ENCODE assay signal across 23 mouse cellular contexts in genomic region chr10:95409149-95409548, GRCm38 (mm10). TPM values are rescaled to one million over a fixed set of nuclear protein-coding genes. Genes with fewer than 3 reads are reported as not detected.
DNase-seq lines count a peak whose midpoint lies in the region; ATAC-seq and TF ChIP-seq lines count a peak whose summit lies in the region.
"Had no signal": no experiment of that assay in that cellular context is flagged by ENCODE, and none has a peak within 500 bp of the region (broad histone marks: within the 10 kb centered on the region; RNA-seq: fewer than 3 reads in every experiment).

No protein-coding gene starts in this region.

- no peak for TF ChIP-seq POLR2A in heart, adult 2 months (IDR thresholded peaks at IDR 0.05; ENCODE audit: insufficient read depth, low read depth, low read length)

- no peak for ATAC-seq in midbrain, embryonic 11.5 days (ENCODE audit: low FRiP score)
- ATAC-seq in midbrain, postnatal 0 days (ENCODE audit: low FRiP score) = no peak
- ATAC-seq in intestine, postnatal 0 days = no peak
- no peak for ATAC-seq in megakaryocyte, adult 5-6 weeks (ENCODE audit: poor library complexity, severe bottlenecking)
- ATAC-seq: activated CD4-positive, CD25-positive, alpha-beta regulatory T cell, adult 4 months; CD4-positive, CD25-positive, alpha-beta regulatory T cell, adult 4 months; forebrain, embryonic 13.5 days; forebrain, embryonic 15.5 days; forebrain, postnatal 0 days; Patski had no signal

- H3K9me3 ChIP-seq in midbrain, embryonic 11.5 days (ENCODE audit: control insufficient read depth, low read length) = no peaks in the 10 kb centered on the region
- H3K9me3 ChIP-seq in midbrain, postnatal 0 days (ENCODE audit: low read length) = no peaks in the 10 kb centered on the region
- no peaks in the 10 kb centered on the region for H3K9me3 ChIP-seq in intestine, postnatal 0 days (ENCODE audit: control insufficient read depth)
- H3K9me3 ChIP-seq: embryonic facial prominence, embryonic 13.5 days; forebrain, embryonic 13.5 days; forebrain, embryonic 15.5 days; G1E had no signal

- H3K9ac ChIP-seq in heart, adult 2 months (ENCODE audit: low read depth, low read length) = no peak overlapping the region
- no peak overlapping the region for H3K9ac ChIP-seq in midbrain, embryonic 11.5 days (ENCODE audit: low read length)
- no peak overlapping the region for H3K9ac ChIP-seq in midbrain, postnatal 0 days (replicated peaks; ENCODE audit: low read length, poor library complexity, severe bottlenecking)
- H3K9ac ChIP-seq in intestine, postnatal 0 days (ENCODE audit: low read depth, low read length) = no peak overlapping the region
- H3K9ac ChIP-seq: embryonic facial prominence, embryonic 13.5 days; forebrain, embryonic 13.5 days; forebrain, embryonic 15.5 days; forebrain, postnatal 0 days had no signal

- H3K4me2 ChIP-seq in midbrain, embryonic 11.5 days = no peak overlapping the region
- H3K4me2 ChIP-seq in midbrain, postnatal 0 days (ENCODE audit: low read depth, low read length, poor library complexity, severe bottlenecking) = no peak overlapping the region
- peak overlapping the region; percentile 61 for H3K4me2 ChIP-seq in intestine, postnatal 0 days (replicated peaks; ENCODE audit: low read depth)
- H3K4me2 ChIP-seq: embryonic facial prominence, embryonic 13.5 days; forebrain, embryonic 13.5 days; forebrain, embryonic 15.5 days had no signal

- peaks cover 42% of the 10 kb centered on the region for H3K36me3 ChIP-seq in heart, adult 2 months (ENCODE audit: control insufficient read depth, insufficient read depth, low read length)
- H3K36me3 ChIP-seq in midbrain, embryonic 11.5 days (ENCODE audit: control insufficient read depth, insufficient read depth, low read length) = no peaks in the 10 kb centered on the region
- no peaks in the 10 kb centered on the region for H3K36me3 ChIP-seq in midbrain, postnatal 0 days (ENCODE audit: insufficient read depth, low read length)
- H3K36me3 ChIP-seq in intestine, postnatal 0 days (ENCODE audit: control insufficient read depth, insufficient read depth) = peaks cover 26% of the 10 kb centered on the region; the same call in 1 of the 2 replicates
- H3K36me3 ChIP-seq: forebrain, embryonic 15.5 days had no signal

- 71% methylated on average over 7 of the region's 7 CpGs for WGBS in heart, adult 2 months
- 86% methylated on average over 7 of the region's 7 CpGs for WGBS in midbrain, embryonic 11.5 days
- 89% methylated on average over 7 of the region's 7 CpGs for WGBS in midbrain, postnatal 0 days
- WGBS in intestine, postnatal 0 days = 81% methylated on average over 7 of the region's 7 CpGs

- H3K4me3 ChIP-seq in heart, adult 2 months = no peak overlapping the region
- no peak overlapping the region for H3K4me3 ChIP-seq in midbrain, embryonic 11.5 days (ENCODE audit: low read depth, low read length)
- no peak overlapping the region for H3K4me3 ChIP-seq in midbrain, postnatal 0 days (ENCODE audit: low read depth, low read length)
- no peak overlapping the region for H3K4me3 ChIP-seq in intestine, postnatal 0 days (ENCODE audit: low read depth, low read length)
- H3K4me3 ChIP-seq: embryonic facial prominence, embryonic 13.5 days; forebrain, embryonic 13.5 days; forebrain, embryonic 15.5 days had no signal

- intact Hi-C loops in heart, adult 2 months (cut with DNase I) = no loop called here

- no peaks in the 10 kb centered on the region for H3K27me3 ChIP-seq in heart, adult 2 months (ENCODE audit: control insufficient read depth, insufficient read depth, low read length)
- H3K27me3 ChIP-seq in midbrain, embryonic 11.5 days (ENCODE audit: control insufficient read depth, insufficient read depth, low read length) = peaks cover 4% of the 10 kb centered on the region
- H3K27me3 ChIP-seq in midbrain, postnatal 0 days (ENCODE audit: insufficient read depth, low read length) = no peaks in the 10 kb centered on the region
- H3K27me3 ChIP-seq in intestine, postnatal 0 days (replicated peaks; ENCODE audit: control insufficient read depth, insufficient read depth, low read length) = no peaks in the 10 kb centered on the region
- H3K27me3 ChIP-seq: CH12.LX; forebrain, embryonic 15.5 days; Patski had no signal

- H3K27ac ChIP-seq in heart, adult 2 months = peak overlapping the region; percentile 58
- no peak overlapping the region for H3K27ac ChIP-seq in midbrain, embryonic 11.5 days (ENCODE audit: low read depth, low read length)
- no peak overlapping the region for H3K27ac ChIP-seq in midbrain, postnatal 0 days (ENCODE audit: low read depth, low read length)
- no peak overlapping the region for H3K27ac ChIP-seq in intestine, postnatal 0 days (ENCODE audit: low read depth, low read length)
- H3K27ac ChIP-seq: embryonic facial prominence, embryonic 13.5 days; forebrain, embryonic 13.5 days; forebrain, embryonic 15.5 days had no signal

- H3K4me1 ChIP-seq in heart, adult 2 months (ENCODE audit: control insufficient read depth, insufficient read depth, low read length) = peaks cover 11% of the 10 kb centered on the region
- 0 out of 2 replicates have a peak, but pooled peaks cover 2% of the 10 kb centered on the region for H3K4me1 ChIP-seq in midbrain, embryonic 11.5 days (ENCODE audit: control insufficient read depth, insufficient read depth, low read length)
- H3K4me1 ChIP-seq in midbrain, postnatal 0 days (ENCODE audit: insufficient read depth, low read length) = no peaks in the 10 kb centered on the region
- 0 out of 2 replicates have a peak, but pooled peaks cover 7% of the 10 kb centered on the region for H3K4me1 ChIP-seq in intestine, postnatal 0 days (replicated peaks; ENCODE audit: control insufficient read depth, insufficient read depth, low read length)

- no peak for DNase-seq in heart, adult 2 months
- DNase-seq in heart, adult 11 months = no peak
- peak; percentile 78 for DNase-seq in midbrain, embryonic 11.5 days (ENCODE audit: low spot score, missing footprints)
- DNase-seq in midbrain, postnatal 0 days (ENCODE audit: low spot score) = no peak
- no peak for DNase-seq in urinary bladder, adult 2 months (ENCODE audit: low spot score)
- DNase-seq: adrenal gland, adult 8-10 months; adrenal gland, postnatal 14 days; adrenal gland, postnatal 36 days; cerebellum, adult 11-12 months; cerebellum, adult 2 months; cerebellum, adult 9-10 months; cerebellum, postnatal 25 days; forebrain, postnatal 0 days had no signal

- no peak for TF ChIP-seq CTCF in heart, adult 2 months (IDR thresholded peaks at IDR 0.05)
- TF ChIP-seq CTCF in midbrain, postnatal 0 days (IDR thresholded peaks at IDR 0.05) = no peak
- TF ChIP-seq CTCF in intestine, postnatal 0 days (IDR thresholded peaks at IDR 0.05; ENCODE audit: low read depth) = no peak

- H3K79me2 ChIP-seq in heart, adult 2 months (replicated peaks; ENCODE audit: control insufficient read depth, insufficient read depth, low read length) = peaks cover 2% of the 10 kb centered on the region; the same call in 1 of the 2 replicates

- TF ChIP-seq EP300 in heart, adult 2 months (IDR thresholded peaks at IDR 0.05; ENCODE audit: insufficient read depth, low read depth, low read length) = no peak

RNA-seq across cellular contexts. Expression of gene Socs2, which starts 7.8 kb away (rescaled TPM):
- 10 to 100 TPM; 49.9 to 62.4 TPM for total RNA-seq in heart, adult 2 months (2021)
- 30.5 and 37.7 TPM in 2 replicates for polyA plus RNA-seq in heart, adult 2 months (2012; rRNA removed)
- 28.8 and 30.5 TPM in 2 replicates for polyA plus RNA-seq in midbrain, embryonic 11.5 days (2014; fragmentation: Nextera tagmentation; extraction: Ambion mirVana)
- total RNA-seq in midbrain, postnatal 0 days (2014; rRNA removed) = 68.4 and 72.1 TPM in 2 replicates
- polyA plus RNA-seq in midbrain, postnatal 0 days (2015; fragmentation: Nextera tagmentation; extraction: Ambion mirVana) = 102 and 107 TPM in 2 replicates
- 158 and 160 TPM in 2 replicates for polyA plus RNA-seq in intestine, postnatal 0 days (2015; fragmentation: Nextera tagmentation; extraction: Ambion mirVana)
- total RNA-seq in megakaryocyte, adult 5-6 weeks (2015) = 0.74 and 0.84 TPM in 2 replicates
- 0.77 and 0.84 TPM in 2 replicates for total RNA-seq in megakaryocyte, adult 5-6 weeks (2017)
- 13.5 and 15.6 TPM in 2 replicates for polyA plus RNA-seq in urinary bladder, adult 2 months (2012; rRNA removed)
